Mouse (Mus musculus) forelimb bud, embryonic 11.5 days (tissue): ENCODE results near the gene Aff3.

ENCODE experiments used
- DNase-seq: peaks from one replicate; pipeline ENCODE4 v3.0.0-alpha.2; 2012; ENCODE audit warnings: low read depth, low spot score

Aff3 gene

DNA sequence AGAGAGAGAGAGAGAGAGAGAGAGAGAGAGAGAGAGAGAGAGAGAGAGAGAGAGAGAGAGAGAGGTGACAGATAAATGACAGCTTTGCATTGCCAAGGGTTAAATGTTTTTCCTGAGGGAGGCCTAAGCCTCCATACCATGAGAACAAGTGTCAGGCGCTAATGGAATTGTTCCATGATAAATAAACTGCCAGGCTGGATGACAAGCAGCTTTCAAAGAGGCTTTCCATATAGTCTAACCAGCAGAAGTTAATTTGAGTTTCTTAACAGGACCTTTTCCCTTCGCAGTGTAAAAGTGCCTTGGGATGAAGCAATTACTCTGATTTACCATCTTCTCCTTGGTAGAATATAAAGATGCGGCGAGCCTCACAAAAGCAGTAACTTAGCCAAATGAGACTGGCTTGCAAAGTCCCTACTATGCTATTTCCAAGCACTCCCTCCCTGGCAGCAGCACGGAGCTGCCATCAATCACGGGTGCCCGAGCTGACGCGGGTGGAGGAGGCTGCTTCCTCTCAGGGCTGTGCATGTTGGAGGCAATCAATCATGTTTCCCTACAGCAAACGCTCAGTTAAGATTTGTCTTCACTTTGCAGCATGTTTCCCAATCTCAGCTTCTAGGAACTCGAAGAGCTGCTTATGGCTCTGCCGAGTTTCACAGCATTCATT is 119.3 kb downstream of the Aff3 start:
- peak; percentile 28 for DNase-seq

DNA sequence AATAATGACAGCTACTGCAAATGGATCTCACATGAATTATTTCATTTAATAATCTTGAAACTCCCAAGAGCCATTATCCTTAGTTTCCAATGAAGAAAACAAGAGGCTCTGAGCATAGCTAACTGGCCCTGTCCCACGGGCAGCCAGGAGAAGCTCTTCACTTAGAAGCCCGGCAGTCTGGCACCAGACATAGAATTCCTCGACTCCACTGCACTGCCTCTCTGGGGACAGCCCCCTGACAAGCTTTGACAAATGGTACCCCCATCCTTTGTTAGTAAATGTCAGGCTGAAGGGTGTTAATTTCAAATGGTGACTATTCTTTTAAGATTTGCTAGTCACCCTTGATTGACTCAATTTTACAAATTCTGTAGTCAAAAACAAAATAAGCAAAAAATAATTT is 120.3 kb downstream of the Aff3 start:
- DNase-seq, result no peak

DNA sequence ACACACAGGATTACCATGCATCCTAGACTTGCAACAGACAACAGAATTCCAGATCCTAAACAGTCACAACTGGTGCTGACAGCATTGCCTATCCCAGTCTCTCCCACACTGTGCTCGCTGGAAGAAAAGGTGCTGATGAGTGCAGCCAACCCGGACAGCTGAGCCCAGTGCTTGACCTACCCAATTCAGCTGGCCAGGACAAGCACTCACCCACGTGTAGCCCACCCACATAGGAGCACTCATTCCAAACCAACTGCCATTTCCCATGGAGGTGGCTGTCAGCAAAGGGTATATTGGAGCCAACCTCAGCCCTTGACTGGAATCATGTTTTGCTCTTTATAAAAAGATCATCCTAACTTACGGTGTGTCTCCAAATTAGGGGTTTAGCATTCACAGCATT is 123.2 kb downstream of the Aff3 start:
- no peak for DNase-seq

DNA sequence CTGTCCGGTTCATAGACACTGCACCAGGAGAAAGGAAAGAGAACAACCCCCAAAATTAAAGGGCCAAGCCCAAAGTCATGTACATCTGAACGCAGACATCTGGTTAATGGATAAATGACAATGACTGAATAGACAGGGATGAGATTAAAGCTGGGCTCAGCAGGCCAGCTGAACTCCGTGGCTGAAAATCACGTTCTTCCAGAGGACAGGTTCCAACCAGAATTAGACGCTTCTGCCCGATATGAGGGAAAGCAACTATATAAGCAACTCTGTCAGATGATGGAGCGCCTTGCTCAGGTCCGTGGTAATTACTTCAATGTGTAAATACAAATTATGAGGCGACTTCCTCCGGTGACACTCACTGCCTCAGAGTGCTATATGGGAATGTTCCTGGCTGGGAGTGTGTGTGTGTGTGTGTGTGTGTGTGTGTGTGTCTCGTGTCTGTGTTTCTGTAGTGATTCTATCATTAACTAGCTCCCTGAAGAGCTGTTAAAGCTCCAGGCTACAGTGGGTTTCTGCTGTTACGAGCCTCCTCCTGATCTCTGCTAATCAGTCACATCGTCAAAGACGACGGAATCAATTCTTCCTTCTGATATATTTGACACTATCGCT is 127.7 kb downstream of the Aff3 start:
- DNase-seq, result no peak

DNA sequence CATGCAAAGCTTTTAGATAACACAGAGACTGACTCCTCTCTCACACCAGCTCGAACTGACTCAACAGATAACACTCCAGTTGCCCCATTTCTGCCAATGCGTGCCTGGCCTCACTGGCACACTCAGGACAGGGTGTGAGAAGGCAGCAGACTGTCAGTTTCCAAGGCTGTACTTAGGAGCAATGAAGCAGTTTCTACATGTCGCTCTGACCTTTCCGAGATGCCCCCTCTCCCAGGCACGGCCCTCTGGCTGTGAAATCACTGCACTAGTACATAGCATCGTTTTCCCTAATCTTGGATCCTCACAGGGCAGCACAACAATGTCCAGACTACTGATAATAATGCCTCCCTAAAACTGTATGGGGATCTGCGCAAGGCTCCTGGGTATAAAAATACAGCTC is 132.2 kb downstream of the Aff3 start:
- no peak for DNase-seq

DNA sequence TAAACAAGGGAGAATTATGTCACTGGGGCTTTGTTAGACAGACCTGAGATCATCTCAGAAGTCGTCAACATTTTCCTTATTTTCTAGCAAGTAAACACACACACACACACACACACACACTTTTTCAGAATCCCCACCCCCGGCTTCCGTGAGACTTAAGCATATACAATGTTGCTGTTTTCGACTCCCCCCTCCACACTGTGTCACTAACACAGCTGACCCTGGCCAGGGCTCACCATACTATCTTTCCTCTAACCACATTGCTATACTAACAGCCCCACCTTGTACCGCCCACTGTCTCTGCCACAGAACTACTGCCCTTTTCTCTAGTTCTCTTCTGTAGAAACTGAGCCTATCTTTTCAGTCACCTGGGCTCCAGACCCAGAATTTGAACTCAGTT is 136.1 kb downstream of the Aff3 start:
- no peak for DNase-seq

DNA sequence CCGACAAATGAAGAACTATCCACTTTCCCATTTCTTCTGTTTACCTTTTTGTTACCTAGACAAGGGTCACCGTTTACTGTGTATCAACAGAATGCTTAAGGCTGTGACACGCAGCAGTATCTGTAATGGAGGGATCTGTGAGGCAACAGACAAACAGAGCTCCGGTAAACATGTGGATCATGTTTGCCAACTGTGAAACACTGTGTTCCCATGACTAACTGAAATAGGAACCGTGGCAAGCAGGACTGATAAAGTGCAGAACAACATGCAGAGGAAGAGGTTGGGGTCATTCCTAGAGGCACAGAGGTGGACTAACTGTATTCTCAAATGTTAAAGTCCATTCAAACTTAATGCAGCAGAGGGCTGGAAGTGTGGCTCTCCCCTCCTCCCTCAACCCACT is 138.2 kb downstream of the Aff3 start:
- DNase-seq, result no peak

DNA sequence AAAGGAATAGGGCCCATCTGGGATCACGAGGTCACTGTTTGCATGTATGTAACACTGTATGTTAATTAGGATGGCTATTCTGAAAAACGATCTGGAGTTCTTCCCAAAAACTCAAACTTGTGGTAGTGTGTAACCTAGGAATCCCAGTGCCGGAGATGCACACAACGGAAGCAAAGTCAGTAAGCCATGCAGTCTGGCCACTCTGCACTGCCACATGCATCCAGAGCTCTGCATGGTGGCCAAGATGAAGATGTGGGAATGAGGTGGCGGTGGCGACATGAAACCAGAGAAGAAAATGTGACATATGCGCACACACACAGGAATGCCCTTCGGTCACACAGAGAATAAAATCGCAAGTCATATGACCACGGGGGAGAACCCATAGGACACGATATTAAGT is 143.1 kb downstream of the Aff3 start:
- DNase-seq, result no peak

DNA sequence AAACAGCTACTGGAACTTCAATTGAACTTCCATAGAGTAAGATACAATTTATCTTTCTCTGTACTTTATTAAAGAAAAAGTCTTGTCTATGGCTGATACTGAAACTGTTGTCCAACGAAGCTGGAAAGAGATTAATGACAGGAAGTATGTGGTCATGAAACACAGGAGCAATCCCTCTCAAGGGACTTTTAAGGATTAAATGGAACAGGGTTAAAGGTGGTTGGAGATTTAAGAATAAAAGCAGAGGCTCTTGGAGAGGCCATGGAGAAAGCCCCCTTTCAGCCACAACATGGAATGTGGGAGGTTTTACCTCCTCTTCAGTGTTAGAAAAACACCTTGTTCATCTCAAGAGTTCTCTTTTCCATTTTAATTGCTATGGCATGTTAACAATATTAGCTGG is 148.5 kb downstream of the Aff3 start:
- DNase-seq, result no peak

DNA sequence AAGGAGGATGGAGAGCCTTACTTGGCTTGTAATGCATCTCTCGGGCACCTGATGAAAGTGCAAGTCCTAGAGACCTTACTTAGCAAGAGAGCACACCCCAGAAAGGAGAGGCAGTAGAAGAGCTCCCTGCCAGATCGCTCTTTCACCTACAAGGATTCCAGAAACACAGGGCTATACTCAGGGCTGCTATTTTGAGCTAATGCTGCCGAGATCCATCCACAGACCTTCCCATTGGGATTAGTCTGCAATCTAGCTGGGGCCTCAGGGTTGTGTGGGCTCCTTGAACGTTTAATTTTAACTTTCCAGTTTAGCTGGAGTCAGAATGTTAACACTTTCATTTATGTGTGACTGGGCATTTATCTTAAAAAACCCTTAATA is 150.1 kb downstream of the Aff3 start:
- no peak for DNase-seq

DNA sequence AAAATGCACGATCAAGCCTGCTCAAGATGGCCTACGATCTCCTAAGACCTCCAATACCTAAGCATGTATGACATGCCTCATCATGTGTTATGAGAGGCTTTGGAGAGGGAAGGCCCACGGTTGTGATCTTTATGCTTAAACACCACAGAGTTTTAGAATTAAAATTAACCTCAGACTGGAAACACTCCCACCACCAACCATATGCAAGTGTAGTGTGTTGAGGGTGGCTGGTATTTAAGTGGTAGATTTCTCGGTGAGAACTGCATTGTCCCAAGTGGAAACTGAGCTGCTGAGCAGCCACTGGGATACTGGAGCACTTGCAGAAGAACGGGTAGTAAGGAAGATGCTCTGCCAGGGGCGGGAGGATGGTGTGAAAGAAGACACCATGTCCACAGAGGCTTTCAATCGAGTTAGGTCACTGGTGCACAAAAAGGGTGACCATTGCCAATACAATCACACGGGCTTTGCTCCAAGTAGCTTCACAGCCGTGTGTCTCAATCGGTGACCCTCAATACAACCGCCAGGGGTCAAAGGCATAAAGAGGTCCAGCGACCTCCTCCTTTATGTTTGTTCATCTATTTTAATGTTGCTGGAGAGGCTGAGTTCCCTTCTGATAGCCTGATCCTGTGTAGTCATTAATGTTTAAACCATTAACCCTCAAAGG is 150.7 kb downstream of the Aff3 start:
- no peak for DNase-seq

DNA sequence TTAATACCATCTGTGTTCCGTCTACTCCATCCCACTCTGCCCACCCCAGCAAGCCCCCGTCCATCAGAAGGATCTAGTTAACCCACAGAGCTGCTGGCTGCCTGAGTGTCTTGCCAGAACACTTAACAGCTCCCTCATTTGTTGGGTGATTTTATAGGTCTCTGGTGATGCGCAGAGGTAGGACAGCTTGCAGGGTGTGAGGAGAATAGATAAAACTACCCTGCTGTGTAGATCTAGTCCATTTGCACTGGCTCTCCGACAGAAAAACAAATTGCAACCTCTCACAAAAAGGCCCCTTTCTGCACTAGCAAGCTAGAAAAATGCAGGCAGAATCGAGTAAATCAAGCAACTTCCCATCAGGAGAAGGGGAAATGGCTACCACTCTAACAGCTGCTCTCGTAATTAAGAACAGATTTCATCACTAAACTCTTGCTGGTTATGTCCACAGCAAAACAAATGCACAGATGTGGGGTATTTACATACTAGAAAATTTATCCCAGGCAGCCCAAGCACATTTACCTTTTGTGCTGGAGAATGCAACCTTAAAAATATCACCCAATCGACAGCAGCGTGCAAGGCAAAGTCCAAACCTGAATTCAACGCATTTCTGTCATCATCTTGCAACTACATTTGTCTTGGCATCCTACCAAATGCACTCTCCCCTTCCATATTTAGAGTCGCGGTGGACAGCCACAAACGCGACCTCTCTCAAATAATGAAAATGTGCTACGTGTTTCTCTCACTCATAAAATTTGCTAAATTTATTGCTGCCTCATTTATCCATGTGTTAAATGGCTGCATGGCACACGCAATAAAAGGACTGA is 152.3 kb downstream of the Aff3 start:
- peak; percentile 78 for DNase-seq

DNA sequence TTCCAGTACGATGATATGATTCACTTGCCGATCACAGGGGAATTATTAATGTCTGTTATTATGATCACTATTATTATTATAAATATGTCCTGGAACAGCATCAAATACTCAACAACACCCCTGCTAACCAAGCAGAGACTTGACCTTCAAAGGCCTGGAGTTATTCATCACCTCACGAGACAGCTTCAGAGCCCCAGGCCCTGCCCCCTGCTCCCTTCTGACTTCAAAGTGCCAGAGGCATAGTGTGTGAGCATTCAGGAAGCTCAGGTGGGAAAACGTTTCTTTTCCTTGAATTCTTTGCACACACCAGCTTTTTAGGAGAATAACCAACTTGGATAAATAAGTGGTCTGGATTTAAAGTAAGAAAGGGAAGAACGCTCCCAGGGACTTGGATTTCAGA is 153.7 kb downstream of the Aff3 start:
- no peak for DNase-seq

DNA sequence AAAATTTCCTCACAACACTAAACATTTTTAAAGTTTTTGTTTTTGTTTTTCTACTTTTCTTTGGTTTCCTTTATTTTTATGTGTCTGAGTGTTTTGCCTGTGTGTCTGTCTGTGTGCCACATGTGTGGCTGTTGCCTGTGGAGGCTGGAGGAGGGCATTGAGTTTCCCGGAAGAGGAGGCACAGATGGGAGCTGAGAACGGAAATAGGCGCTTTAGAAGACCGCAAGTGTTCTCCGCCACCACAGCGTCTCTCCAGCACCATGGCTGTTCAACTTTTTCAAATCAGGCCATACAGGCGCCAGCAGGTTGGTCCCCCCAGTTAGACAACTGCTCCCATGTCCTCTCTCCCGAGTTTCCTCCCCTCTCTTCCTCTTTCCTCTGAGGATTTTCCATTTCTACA is 155.5 kb downstream of the Aff3 start:
- DNase-seq, result no peak

DNA sequence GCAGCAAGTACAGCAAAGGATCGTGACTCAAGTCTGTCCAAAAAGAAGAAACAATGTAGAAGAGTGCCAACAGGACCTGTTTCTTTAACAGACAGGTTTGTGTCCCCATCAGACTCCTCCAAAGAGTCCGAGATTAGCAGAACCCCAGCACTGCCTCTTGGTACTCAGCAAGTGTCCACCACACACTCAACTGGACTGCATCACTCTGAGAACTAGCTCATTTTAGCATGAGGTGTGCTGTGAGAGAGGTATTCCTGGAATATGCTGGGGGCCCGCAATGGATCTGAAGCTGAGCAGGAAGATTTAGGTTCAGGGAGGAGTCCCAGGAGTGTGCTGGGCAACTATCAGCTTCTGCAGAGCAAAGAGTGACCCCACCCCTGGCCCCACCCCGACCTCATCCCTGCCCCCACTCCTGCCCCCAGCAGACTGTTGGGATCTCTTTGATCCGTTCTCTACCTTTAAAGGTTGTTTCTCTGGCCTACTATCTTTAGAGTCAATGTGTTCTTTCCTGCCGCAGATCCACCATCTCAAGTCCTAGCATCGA is 157.0 kb downstream of the Aff3 start:
- DNase-seq, result no peak

DNA sequence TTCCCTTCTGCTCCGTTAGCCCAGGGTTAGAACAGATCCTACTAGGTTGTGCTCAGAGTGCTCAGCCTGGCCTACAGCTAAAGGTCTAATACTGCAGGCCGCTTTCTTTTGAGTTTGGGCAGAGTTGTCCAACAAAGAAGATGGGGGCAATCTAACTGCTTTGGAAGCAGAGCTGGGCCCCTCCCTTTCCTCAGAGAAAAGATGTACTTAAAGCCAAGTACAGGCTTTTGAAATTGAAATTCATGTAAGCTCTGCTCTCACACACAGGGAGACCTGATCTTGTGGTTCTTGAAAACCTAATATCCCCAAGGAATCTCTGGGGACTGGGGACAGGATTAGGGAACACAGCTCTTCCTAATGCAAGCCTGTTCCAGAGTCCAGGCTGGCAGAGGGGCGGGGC is 158.4 kb downstream of the Aff3 start:
- DNase-seq, result no peak

DNA sequence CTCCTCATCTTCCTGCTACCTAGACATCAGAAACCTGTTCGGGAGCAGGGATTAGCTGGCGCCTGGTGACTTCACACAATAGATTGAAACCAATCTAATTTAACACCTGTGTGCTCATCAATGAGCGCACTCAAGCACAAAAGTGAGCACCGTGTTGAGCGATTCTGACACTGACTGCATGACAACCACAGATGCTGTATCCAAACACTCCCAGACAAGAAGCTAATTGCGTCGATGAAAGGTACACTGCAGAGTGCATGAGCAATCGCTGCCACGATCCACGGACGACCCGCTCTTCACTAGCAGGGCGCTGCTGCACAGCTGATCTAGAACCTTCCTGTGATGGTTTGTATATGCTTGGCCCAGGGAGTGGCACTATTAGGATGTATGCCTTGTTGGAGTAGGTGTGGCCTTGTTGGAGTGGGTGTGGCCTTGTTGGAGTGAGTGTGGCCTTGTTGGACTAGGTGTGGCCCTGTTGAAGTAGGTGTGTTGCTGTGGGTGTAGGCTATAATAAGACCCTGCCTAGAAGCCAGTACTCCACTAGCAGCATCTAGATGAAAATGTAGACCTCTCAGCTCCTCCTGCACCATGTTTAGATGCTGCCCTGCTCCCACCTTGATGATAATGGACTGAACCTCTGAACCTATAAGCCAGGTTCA is 161.2 kb downstream of the Aff3 start:
- no peak for DNase-seq

DNA sequence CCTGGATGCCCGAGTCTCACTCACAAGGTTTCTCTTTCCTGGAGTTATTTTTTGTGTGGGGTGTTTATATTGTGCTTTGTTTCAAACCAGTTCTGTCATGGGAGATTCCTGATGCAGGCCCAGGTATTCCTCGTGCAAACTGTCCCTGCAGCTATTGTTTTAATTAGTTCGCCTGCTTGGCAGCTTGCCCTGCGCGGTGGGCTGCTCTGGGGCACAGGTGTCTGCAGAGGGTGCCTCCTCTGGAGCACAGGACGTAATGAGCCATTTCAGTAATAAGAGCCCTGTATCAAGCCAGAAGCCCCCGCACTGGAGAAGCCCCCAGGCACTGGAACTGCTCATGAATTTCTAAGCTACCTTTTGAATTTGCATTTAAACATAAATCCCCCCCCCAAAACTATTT is 162.0 kb downstream of the Aff3 start:
- DNase-seq, result no peak

DNA sequence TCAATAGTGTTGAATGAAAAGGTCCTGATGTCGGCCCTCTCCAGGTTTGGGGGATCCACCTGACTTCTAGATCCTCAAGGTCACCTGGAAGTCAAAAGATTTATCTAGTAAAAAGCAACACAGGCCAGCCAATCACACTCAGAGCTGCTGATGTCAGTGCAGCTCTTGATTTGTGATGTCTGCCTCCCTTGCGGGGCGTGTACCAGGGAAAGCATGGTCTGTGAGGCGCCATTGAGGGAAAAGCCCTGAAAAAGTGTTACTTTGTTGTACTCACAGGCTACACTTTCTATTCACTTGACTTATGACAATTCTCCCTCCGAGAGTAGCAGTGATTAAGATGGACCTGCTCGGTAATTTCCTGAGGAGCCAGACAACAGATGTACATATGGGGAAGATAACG is 163.5 kb downstream of the Aff3 start:
- no peak for DNase-seq

DNA sequence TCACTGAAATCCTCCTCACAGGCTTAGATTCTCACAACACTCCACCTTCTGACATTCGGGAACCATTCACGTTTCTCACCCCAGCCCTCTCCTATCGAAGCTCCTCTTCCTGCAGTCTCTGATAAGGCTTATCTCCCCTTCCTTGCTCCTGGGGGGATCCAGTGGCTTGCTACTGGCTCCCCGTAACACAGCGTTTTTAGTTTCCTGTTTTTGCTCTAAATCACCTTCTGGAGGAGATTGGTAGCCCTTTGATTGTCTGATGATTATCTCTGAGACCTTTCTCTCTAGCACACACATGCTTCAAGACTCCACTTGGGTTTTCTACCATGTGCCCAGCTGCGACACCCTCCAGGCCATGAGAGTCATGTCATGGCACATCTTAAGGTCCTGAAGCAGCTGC is 165.3 kb downstream of the Aff3 start:
- no peak for DNase-seq

DNA sequence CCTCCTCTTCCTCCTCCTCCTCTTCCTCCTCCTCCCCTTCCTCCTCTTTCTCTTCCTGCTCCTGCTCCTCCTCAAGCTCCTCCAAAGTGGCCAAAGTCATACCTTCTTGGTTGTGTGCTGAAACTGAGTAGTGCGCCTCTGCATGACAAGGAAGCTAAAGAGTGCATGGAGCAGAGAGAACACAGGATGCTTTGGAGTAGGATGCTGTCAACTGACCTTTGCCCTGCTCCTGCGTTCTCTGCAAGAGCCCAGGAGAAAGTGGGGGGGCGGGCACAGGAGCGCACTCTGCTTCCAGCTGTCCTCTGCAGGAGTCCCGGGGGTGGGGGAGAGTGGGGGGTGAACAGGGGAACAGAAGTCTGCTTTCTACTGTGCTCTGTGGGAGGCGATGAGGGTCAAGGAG is 167.2 kb downstream of the Aff3 start:
- no peak for DNase-seq
